Comparison of ENCODE assay signal across 26 mouse cellular contexts in genomic region chr14:78912076-78912475, GRCm38 (mm10).
DNase-seq lines count a peak whose midpoint lies in the region; ATAC-seq and TF ChIP-seq lines count a peak whose summit lies in the region.
"Had no signal": no experiment of that assay in that cellular context is flagged by ENCODE, and none has a peak within 500 bp of the region (broad histone marks: within the 10 kb centered on the region; RNA-seq: fewer than 3 reads in every experiment).

No protein-coding gene starts in this region.

- no peaks in the 10 kb centered on the region for H3K4me1 ChIP-seq in embryonic facial prominence, embryonic 14.5 days (ENCODE audit: control insufficient read depth, insufficient read depth, low read length)
- no peaks in the 10 kb centered on the region for H3K4me1 ChIP-seq in embryonic facial prominence, embryonic 10.5 days
- H3K4me1 ChIP-seq in heart, adult 2 months (ENCODE audit: control insufficient read depth, insufficient read depth, low read length): no peaks in the 10 kb centered on the region; the same call in 1 of the 2 replicates
- no peaks in the 10 kb centered on the region for H3K4me1 ChIP-seq in limb, embryonic 12.5 days (replicated peaks)
- no peaks in the 10 kb centered on the region for H3K4me1 ChIP-seq in limb, embryonic 10.5 days
- H3K4me1 ChIP-seq: forebrain, embryonic 12.5 days; forebrain, embryonic 15.5 days; heart, embryonic 12.5 days; heart, embryonic 15.5 days; hindbrain, embryonic 10.5 days; hindbrain, embryonic 13.5 days; intestine, embryonic 15.5 days had no signal

- no peaks in the 10 kb centered on the region; the same call in 1 of the 2 replicates for H3K79me2 ChIP-seq in heart, adult 2 months (replicated peaks; ENCODE audit: control insufficient read depth, insufficient read depth, low read length)

- 77% methylated on average over 10 of the region's 10 CpGs for WGBS in embryonic facial prominence, embryonic 14.5 days
- WGBS in embryonic facial prominence, embryonic 10.5 days: 82% methylated on average over 10 of the region's 10 CpGs
- WGBS in heart, adult 2 months: 90% methylated on average over 10 of the region's 10 CpGs
- WGBS in limb, embryonic 12.5 days: 77% methylated on average over 10 of the region's 10 CpGs
- 81% methylated on average over 10 of the region's 10 CpGs for WGBS in limb, embryonic 10.5 days

- intact Hi-C loops in heart, adult 2 months (cut with DNase I): no loop called here

- H3K9me3 ChIP-seq in embryonic facial prominence, embryonic 14.5 days (ENCODE audit: control insufficient read depth, low read length): no peaks in the 10 kb centered on the region
- no peaks in the 10 kb centered on the region for H3K9me3 ChIP-seq in embryonic facial prominence, embryonic 10.5 days
- no peaks in the 10 kb centered on the region for H3K9me3 ChIP-seq in limb, embryonic 12.5 days
- H3K9me3 ChIP-seq in limb, embryonic 10.5 days (replicated peaks): no peaks in the 10 kb centered on the region
- H3K9me3 ChIP-seq: forebrain, embryonic 12.5 days; forebrain, embryonic 15.5 days; heart, embryonic 12.5 days; heart, embryonic 15.5 days; hindbrain, embryonic 10.5 days; hindbrain, embryonic 13.5 days; intestine, embryonic 15.5 days had no signal

- no peak for TF ChIP-seq CTCF in heart, adult 2 months (IDR thresholded peaks at IDR 0.05)

- H3K9ac ChIP-seq in embryonic facial prominence, embryonic 14.5 days (ENCODE audit: low read depth, low read length): no peak overlapping the region
- H3K9ac ChIP-seq in heart, adult 2 months (ENCODE audit: low read depth, low read length): no peak overlapping the region
- no peak overlapping the region for H3K9ac ChIP-seq in limb, embryonic 12.5 days (replicated peaks)
- H3K9ac ChIP-seq: forebrain, embryonic 12.5 days; forebrain, embryonic 15.5 days; heart, embryonic 12.5 days; heart, embryonic 15.5 days; hindbrain, embryonic 13.5 days; intestine, embryonic 15.5 days had no signal

- ATAC-seq in embryonic facial prominence, embryonic 14.5 days (ENCODE audit: low read depth): no peak
- ATAC-seq in limb, embryonic 12.5 days (ENCODE audit: insufficient number of reproducible peaks, insufficient read depth, low FRiP score, low TSS enrichment, low read depth): no peak
- ATAC-seq: activated CD4-positive, CD25-positive, alpha-beta regulatory T cell, adult 4 months; forebrain, embryonic 15.5 days; hindbrain, embryonic 16.5 days; intestine, embryonic 15.5 days had no signal

- no peak overlapping the region for H3K27ac ChIP-seq in embryonic facial prominence, embryonic 14.5 days (replicated peaks; ENCODE audit: low read depth, low read length)
- no peak overlapping the region for H3K27ac ChIP-seq in embryonic facial prominence, embryonic 10.5 days (replicated peaks)
- no peak overlapping the region for H3K27ac ChIP-seq in heart, adult 2 months
- H3K27ac ChIP-seq in limb, embryonic 12.5 days: peak overlapping the region; percentile 23; the same call in 1 of the 2 replicates
- no peak overlapping the region for H3K27ac ChIP-seq in limb, embryonic 10.5 days
- H3K27ac ChIP-seq: forebrain, embryonic 12.5 days; forebrain, embryonic 15.5 days; heart, embryonic 15.5 days; hindbrain, embryonic 10.5 days; hindbrain, embryonic 13.5 days; intestine, embryonic 15.5 days had no signal

- DNase-seq in embryonic facial prominence, embryonic 14.5 days (ENCODE audit: low spot score): peak; percentile 4
- no peak for DNase-seq in embryonic facial prominence, embryonic 10.5 days (ENCODE audit: low spot score)
- peak; percentile 40 for DNase-seq in heart, adult 11 months
- DNase-seq in heart, adult 2 months: no peak
- DNase-seq in limb, embryonic 10.5 days (ENCODE audit: low spot score): no peak
- DNase-seq: adrenal gland, adult 8-10 months; adrenal gland, postnatal 25 days; cerebellum, adult 11-12 months; cerebellum, adult 8-10 months; cerebellum, postnatal 10 days; cerebellum, postnatal 36 days; embryo, embryonic 11 days; gastrocnemius, postnatal 14 days; heart, postnatal 10 days; heart, postnatal 36 days had no signal

- H3K4me3 ChIP-seq in embryonic facial prominence, embryonic 14.5 days (ENCODE audit: low read depth, low read length): no peak overlapping the region
- H3K4me3 ChIP-seq in embryonic facial prominence, embryonic 10.5 days: no peak overlapping the region
- H3K4me3 ChIP-seq in heart, adult 2 months: no peak overlapping the region
- no peak overlapping the region for H3K4me3 ChIP-seq in limb, embryonic 12.5 days (replicated peaks)
- no peak overlapping the region for H3K4me3 ChIP-seq in limb, embryonic 10.5 days
- H3K4me3 ChIP-seq: erythroblast, embryonic 14.5 days; forebrain, embryonic 12.5 days; forebrain, embryonic 15.5 days; heart, embryonic 12.5 days; heart, embryonic 15.5 days; hindbrain, embryonic 10.5 days; hindbrain, embryonic 13.5 days; intestine, embryonic 15.5 days had no signal

- TF ChIP-seq EP300 in heart, adult 2 months (IDR thresholded peaks at IDR 0.05; ENCODE audit: insufficient read depth, low read depth, low read length): no peak

- peaks cover 9% of the 10 kb centered on the region; the same call in 1 of the 2 replicates for H3K36me3 ChIP-seq in embryonic facial prominence, embryonic 14.5 days (ENCODE audit: control insufficient read depth, insufficient read depth, low read length)
- H3K36me3 ChIP-seq in embryonic facial prominence, embryonic 10.5 days (replicated peaks): no peaks in the 10 kb centered on the region
- H3K36me3 ChIP-seq in heart, adult 2 months (ENCODE audit: control insufficient read depth, insufficient read depth, low read length): no peaks in the 10 kb centered on the region; the same call in 1 of the 2 replicates
- no peaks in the 10 kb centered on the region for H3K36me3 ChIP-seq in limb, embryonic 12.5 days
- no peaks in the 10 kb centered on the region for H3K36me3 ChIP-seq in limb, embryonic 10.5 days
- H3K36me3 ChIP-seq: forebrain, embryonic 12.5 days; forebrain, embryonic 15.5 days; heart, embryonic 15.5 days; hindbrain, embryonic 10.5 days; hindbrain, embryonic 13.5 days; intestine, embryonic 15.5 days had no signal

- no peak overlapping the region for H3K4me2 ChIP-seq in embryonic facial prominence, embryonic 14.5 days (ENCODE audit: low read depth, low read length)
- no peak overlapping the region for H3K4me2 ChIP-seq in limb, embryonic 12.5 days
- H3K4me2 ChIP-seq: forebrain, embryonic 12.5 days; forebrain, embryonic 15.5 days; heart, embryonic 12.5 days; heart, embryonic 15.5 days; hindbrain, embryonic 13.5 days; intestine, embryonic 15.5 days had no signal

- TF ChIP-seq POLR2A in heart, adult 2 months (IDR thresholded peaks at IDR 0.05; ENCODE audit: insufficient read depth, low read depth, low read length): no peak

- H3K27me3 ChIP-seq in embryonic facial prominence, embryonic 14.5 days (replicated peaks; ENCODE audit: control insufficient read depth, insufficient read depth, low read length): no peaks in the 10 kb centered on the region
- H3K27me3 ChIP-seq in embryonic facial prominence, embryonic 10.5 days (replicated peaks; ENCODE audit: low read depth, poor library complexity, severe bottlenecking): no peaks in the 10 kb centered on the region
- no peaks in the 10 kb centered on the region for H3K27me3 ChIP-seq in heart, adult 2 months (ENCODE audit: control insufficient read depth, insufficient read depth, low read length)
- H3K27me3 ChIP-seq in limb, embryonic 12.5 days: no peaks in the 10 kb centered on the region
- no peaks in the 10 kb centered on the region for H3K27me3 ChIP-seq in limb, embryonic 10.5 days (ENCODE audit: low read depth, poor library complexity, severe bottlenecking)
- H3K27me3 ChIP-seq: forebrain, embryonic 12.5 days; forebrain, embryonic 15.5 days; heart, embryonic 12.5 days; heart, embryonic 15.5 days; hindbrain, embryonic 13.5 days; intestine, embryonic 15.5 days had no signal

Comparison
In these comparisons a context has a peak if more than half of its experiments do, and no peak if none do; other contexts are left out.
1. DNase-seq: peak in embryonic facial prominence, embryonic 14.5 days (single experiment) and heart, adult 11 months (single experiment); none in embryonic facial prominence, embryonic 10.5 days (single experiment), heart, adult 2 months (0 of 2) and limb, embryonic 10.5 days (single experiment).